ENCODE assay signal across 10 mouse cellular contexts in the genomic region with DNA sequence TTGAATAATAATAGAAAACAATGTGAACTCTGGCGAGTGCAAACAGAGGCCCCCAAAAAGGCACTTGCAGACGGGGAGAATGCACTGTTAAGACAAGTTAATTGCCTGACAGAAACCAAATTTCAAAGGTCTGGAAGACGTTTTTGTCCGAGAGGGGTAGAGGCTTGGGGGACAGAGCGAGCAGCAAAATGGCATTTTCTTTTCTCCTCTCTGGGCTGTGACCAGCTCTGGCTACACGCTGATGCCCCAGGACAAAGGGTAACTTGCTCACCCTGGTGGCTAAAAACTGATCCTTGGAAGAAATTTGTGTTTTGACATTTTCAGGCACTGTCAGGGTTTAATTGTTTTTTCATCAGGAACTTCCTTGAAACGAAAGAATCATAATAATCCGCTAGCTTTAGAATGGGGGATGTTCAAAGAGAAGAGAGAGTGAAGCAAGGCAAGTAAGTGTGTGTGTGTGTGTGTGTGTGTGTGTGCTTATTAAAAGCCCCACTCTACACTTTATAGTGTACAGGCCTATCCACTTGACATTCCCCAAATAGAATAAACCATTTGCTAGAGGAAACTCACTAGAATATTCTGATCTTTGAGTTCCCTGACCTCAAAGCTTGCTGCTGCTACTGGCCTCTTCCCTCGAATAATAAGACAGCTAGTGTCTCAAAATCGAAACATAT.
DNase-seq lines count a peak whose midpoint lies in the region; ATAC-seq and TF ChIP-seq lines count a peak whose summit lies in the region.
"Had no signal": no experiment of that assay in that cellular context is flagged by ENCODE, and none has a peak within 500 bp of the region (broad histone marks: within the 10 kb centered on the region; RNA-seq: fewer than 3 reads in every experiment).

No protein-coding gene starts in this region.

- no peak overlapping the region for H3K27ac ChIP-seq in kidney, postnatal 0 days
- H3K27ac ChIP-seq in forebrain, embryonic 13.5 days, result no peak overlapping the region
- no peak overlapping the region for H3K27ac ChIP-seq in limb, embryonic 12.5 days
- H3K27ac ChIP-seq in stomach, embryonic 14.5 days (ENCODE audit: low read length), result 0 out of 2 replicates have a peak overlapping the region, but pooled peaks have one; percentile 27
- H3K27ac ChIP-seq in gastrocnemius, adult 2 months, result no peak overlapping the region

- DNase-seq in kidney, postnatal 0 days (ENCODE audit: low spot score), result peak; percentile 44
- no peak for DNase-seq in kidney, postnatal 10 days
- no peak for DNase-seq in gastrocnemius, adult 2 months
- no peak for DNase-seq in liver
- no peak for DNase-seq in thymus, postnatal 0 days (ENCODE audit: low spot score)
- DNase-seq: layer of hippocampus, adult 9-11 months; thymus, postnatal 14 days had no signal

- no peak for ATAC-seq in kidney, postnatal 0 days (replicated peaks; ENCODE audit: low FRiP score, low read depth)
- ATAC-seq in forebrain, embryonic 13.5 days, result no peak
- ATAC-seq in limb, embryonic 12.5 days (ENCODE audit: insufficient number of reproducible peaks, insufficient read depth, low FRiP score, low TSS enrichment, low read depth), result no peak
- no peak for ATAC-seq in stomach, embryonic 14.5 days (ENCODE audit: insufficient number of reproducible peaks, insufficient read depth, low FRiP score, low read depth)

- no peaks in the 10 kb centered on the region for H3K4me1 ChIP-seq in kidney, postnatal 0 days (replicated peaks; ENCODE audit: insufficient read depth, low read length)
- peaks cover 11% of the 10 kb centered on the region; the same call in 1 of the 2 replicates for H3K4me1 ChIP-seq in forebrain, embryonic 13.5 days
- H3K4me1 ChIP-seq in limb, embryonic 12.5 days (replicated peaks), result peaks cover 26% of the 10 kb centered on the region
- H3K4me1 ChIP-seq in stomach, embryonic 14.5 days (ENCODE audit: control insufficient read depth, insufficient read depth, low read length), result no peaks in the 10 kb centered on the region

- intact Hi-C loops in gastrocnemius, adult 2 months (cut with DNase I), result no loop called here

- H3K27me3 ChIP-seq in kidney, postnatal 0 days (ENCODE audit: insufficient read depth, low read length), result no peaks in the 10 kb centered on the region
- H3K27me3 ChIP-seq in forebrain, embryonic 13.5 days, result peaks cover 11% of the 10 kb centered on the region; the same call in 1 of the 2 replicates
- H3K27me3 ChIP-seq in limb, embryonic 12.5 days, result peaks cover 24% of the 10 kb centered on the region
- no peaks in the 10 kb centered on the region for H3K27me3 ChIP-seq in stomach, embryonic 14.5 days (ENCODE audit: control insufficient read depth, insufficient read depth, low read length)

- no peak overlapping the region for H3K4me3 ChIP-seq in kidney, postnatal 0 days (replicated peaks; ENCODE audit: low read depth, low read length)
- H3K4me3 ChIP-seq in forebrain, embryonic 13.5 days, result no peak overlapping the region
- H3K4me3 ChIP-seq in limb, embryonic 12.5 days (replicated peaks), result no peak overlapping the region
- H3K4me3 ChIP-seq in stomach, embryonic 14.5 days (ENCODE audit: low read depth, low read length), result no peak overlapping the region
- no peak overlapping the region for H3K4me3 ChIP-seq in gastrocnemius, adult 2 months

- H3K4me2 ChIP-seq in kidney, postnatal 0 days (ENCODE audit: low read length), result peak overlapping the region; percentile 13; the same call in 1 of the 2 replicates
- peak overlapping the region; percentile 35; the same call in 1 of the 2 replicates for H3K4me2 ChIP-seq in forebrain, embryonic 13.5 days
- H3K4me2 ChIP-seq in limb, embryonic 12.5 days, result peak overlapping the region; percentile 13
- no peak overlapping the region for H3K4me2 ChIP-seq in stomach, embryonic 14.5 days (replicated peaks; ENCODE audit: low read depth, low read length)

- peak; percentile 59 for TF ChIP-seq CTCF in kidney, postnatal 0 days (IDR thresholded peaks at IDR 0.05; ENCODE audit: low read depth)
- no peak for TF ChIP-seq CTCF in gastrocnemius, adult 2 months (IDR thresholded peaks at IDR 0.05)

- no peaks in the 10 kb centered on the region for H3K36me3 ChIP-seq in kidney, postnatal 0 days (ENCODE audit: insufficient read depth, low read length)
- no peaks in the 10 kb centered on the region for H3K36me3 ChIP-seq in forebrain, embryonic 13.5 days (ENCODE audit: poor library complexity, severe bottlenecking)
- no peaks in the 10 kb centered on the region for H3K36me3 ChIP-seq in limb, embryonic 12.5 days
- H3K36me3 ChIP-seq in stomach, embryonic 14.5 days (ENCODE audit: control insufficient read depth, insufficient read depth, low read length), result no peaks in the 10 kb centered on the region

- H3K9ac ChIP-seq in kidney, postnatal 0 days (ENCODE audit: low read depth, low read length), result no peak overlapping the region
- no peak overlapping the region for H3K9ac ChIP-seq in forebrain, embryonic 13.5 days
- H3K9ac ChIP-seq in limb, embryonic 12.5 days (replicated peaks), result no peak overlapping the region
- H3K9ac ChIP-seq in stomach, embryonic 14.5 days (replicated peaks; ENCODE audit: low read depth, low read length), result no peak overlapping the region

- H3K9me3 ChIP-seq in kidney, postnatal 0 days (replicated peaks; ENCODE audit: low read length), result no peaks in the 10 kb centered on the region
- no peaks in the 10 kb centered on the region for H3K9me3 ChIP-seq in forebrain, embryonic 13.5 days (replicated peaks)
- no peaks in the 10 kb centered on the region for H3K9me3 ChIP-seq in limb, embryonic 12.5 days
- no peaks in the 10 kb centered on the region for H3K9me3 ChIP-seq in stomach, embryonic 14.5 days (ENCODE audit: control insufficient read depth, low read depth, low read length)

- 30% methylated on average over 10 of the region's 10 CpGs for WGBS in kidney, postnatal 0 days
- WGBS in forebrain, embryonic 13.5 days, result 17% methylated on average over 10 of the region's 10 CpGs
- 30% methylated on average over 10 of the region's 10 CpGs for whole genome bisulfite sequencing in limb, embryonic 12.5 days
- WGBS in stomach, embryonic 14.5 days, result 28% methylated on average over 10 of the region's 10 CpGs
